ENCODE assay signal across 12 mouse cellular contexts in the genomic region with DNA sequence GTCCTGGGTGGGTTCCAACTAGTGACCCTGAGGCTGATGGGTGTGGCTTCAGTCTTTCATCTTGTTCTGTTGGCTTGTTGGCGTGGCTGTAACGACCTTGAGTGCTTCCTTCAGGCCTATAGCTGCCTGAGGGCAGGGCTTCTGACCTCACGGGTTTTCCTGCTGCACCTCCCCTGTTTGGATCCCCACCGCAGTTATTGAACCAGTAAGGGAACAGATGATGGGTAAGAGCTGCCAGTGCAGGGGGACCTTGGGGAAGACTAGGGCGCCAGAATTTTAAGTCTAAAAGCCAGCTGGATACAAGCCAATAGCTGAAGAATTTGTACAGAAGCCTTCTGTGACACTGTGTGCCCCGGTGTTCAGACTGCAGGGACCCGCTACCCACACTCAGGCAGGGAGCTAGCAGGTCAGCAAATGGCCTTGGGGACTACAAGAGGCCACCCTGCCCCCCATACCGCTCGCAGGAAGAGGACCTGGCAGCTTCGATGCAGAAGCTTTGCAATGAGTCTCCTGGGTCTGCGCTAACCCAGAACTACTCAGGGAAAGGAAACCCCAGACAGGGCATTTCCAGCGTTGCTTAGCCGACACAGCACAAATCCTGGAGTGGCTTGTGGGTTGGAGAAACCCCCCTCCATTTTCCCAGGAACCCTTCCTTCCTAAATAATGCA. TPM values are rescaled to one million over a fixed set of nuclear protein-coding genes. Genes with fewer than 3 reads are reported as not detected.
DNase-seq lines count a peak whose midpoint lies in the region; ATAC-seq lines count a peak whose summit lies in the region.
"Had no signal": no experiment of that assay in that cellular context is flagged by ENCODE, and none has a peak within 500 bp of the region (broad histone marks: within the 10 kb centered on the region; RNA-seq: fewer than 3 reads in every experiment).

No protein-coding gene starts in this region.

- H3K9me3 ChIP-seq in embryonic facial prominence, embryonic 15.5 days (replicated peaks), result no peaks in the 10 kb centered on the region
- H3K9me3 ChIP-seq in midbrain, embryonic 16.5 days (replicated peaks; ENCODE audit: control insufficient read depth, low read length, poor library complexity, severe bottlenecking), result no peaks in the 10 kb centered on the region
- H3K9me3 ChIP-seq: liver, embryonic 15.5 days had no signal

- ATAC-seq in embryonic facial prominence, embryonic 15.5 days (ENCODE audit: insufficient number of reproducible peaks, low FRiP score, low TSS enrichment, low read depth), result 0 out of 2 replicates have a peak, but pooled peaks have one; percentile 18
- ATAC-seq in midbrain, embryonic 16.5 days, result peak; percentile 53; the same call in 1 of the 2 replicates

- DNase-seq in kidney, postnatal 10 days, result peak; percentile 23
- DNase-seq in kidney, adult 8-10 months, result no peak
- DNase-seq in ZHBTc4 (ENCODE audit: low read depth, low spot score), result peak; percentile 79
- no peak for DNase-seq in ovary, postnatal 36 days (ENCODE audit: low spot score)
- no peak for DNase-seq in layer of hippocampus, adult 9-10 months (ENCODE audit: low spot score)
- no peak for DNase-seq in thymus, postnatal 25 days

- H3K27me3 ChIP-seq in embryonic facial prominence, embryonic 15.5 days, result no peaks in the 10 kb centered on the region
- H3K27me3 ChIP-seq in midbrain, embryonic 16.5 days (ENCODE audit: control insufficient read depth, insufficient read depth, low read depth, low read length), result no peaks in the 10 kb centered on the region
- H3K27me3 ChIP-seq: liver, embryonic 15.5 days had no signal

- no peaks in the 10 kb centered on the region for H3K36me3 ChIP-seq in embryonic facial prominence, embryonic 15.5 days
- H3K36me3 ChIP-seq in midbrain, embryonic 16.5 days (ENCODE audit: control insufficient read depth, insufficient read depth, low read length), result no peaks in the 10 kb centered on the region
- H3K36me3 ChIP-seq: liver, embryonic 15.5 days had no signal

- H3K27ac ChIP-seq in embryonic facial prominence, embryonic 15.5 days (replicated peaks), result no peak overlapping the region
- H3K27ac ChIP-seq in midbrain, embryonic 16.5 days (ENCODE audit: low read length), result peak overlapping the region; percentile 60
- H3K27ac ChIP-seq: liver, embryonic 15.5 days had no signal

- 30% methylated on average over 13 of the region's 13 CpGs for WGBS in embryonic facial prominence, embryonic 15.5 days
- WGBS in midbrain, embryonic 16.5 days, result 38% methylated on average over 13 of the region's 13 CpGs

- no peak overlapping the region for H3K9ac ChIP-seq in embryonic facial prominence, embryonic 15.5 days
- H3K9ac ChIP-seq in midbrain, embryonic 16.5 days (ENCODE audit: low read depth, low read length), result no peak overlapping the region
- H3K9ac ChIP-seq: liver, embryonic 15.5 days had no signal

- H3K4me1 ChIP-seq in embryonic facial prominence, embryonic 15.5 days, result peaks cover 28% of the 10 kb centered on the region
- peaks cover 12% of the 10 kb centered on the region for H3K4me1 ChIP-seq in midbrain, embryonic 16.5 days (ENCODE audit: control insufficient read depth, insufficient read depth, low read length)
- H3K4me1 ChIP-seq: liver, embryonic 15.5 days had no signal

- H3K4me2 ChIP-seq in embryonic facial prominence, embryonic 15.5 days (replicated peaks), result no peak overlapping the region
- peak overlapping the region; percentile 14; the same call in 1 of the 2 replicates for H3K4me2 ChIP-seq in midbrain, embryonic 16.5 days (ENCODE audit: low read length)
- H3K4me2 ChIP-seq: liver, embryonic 15.5 days had no signal

- no peak overlapping the region for H3K4me3 ChIP-seq in embryonic facial prominence, embryonic 15.5 days (replicated peaks)
- no peak overlapping the region for H3K4me3 ChIP-seq in midbrain, embryonic 16.5 days (ENCODE audit: low read depth, low read length)
- H3K4me3 ChIP-seq: liver, embryonic 15.5 days; myocyte had no signal

RNA-seq across cellular contexts. Expression of a gene that starts 33.4 kb away (rescaled TPM):
- not detected in 2 replicates for polyA plus RNA-seq in embryonic facial prominence, embryonic 15.5 days (2015; fragmentation: Nextera tagmentation; extraction: Ambion mirVana)
- not detected in 2 replicates for polyA plus RNA-seq in midbrain, embryonic 16.5 days (2015; fragmentation: Nextera tagmentation; extraction: Ambion mirVana)
- polyA plus RNA-seq: large intestine, adult 2 months; liver, embryonic 15.5 days; myocyte; spleen, adult 2 months had no signal

RNA-seq across cellular contexts. Expression of a gene that starts 47.0 kb away (rescaled TPM):
- polyA plus RNA-seq in embryonic facial prominence, embryonic 15.5 days (2015; fragmentation: Nextera tagmentation; extraction: Ambion mirVana), result not detected in 2 replicates
- not detected in 2 replicates for polyA plus RNA-seq in midbrain, embryonic 16.5 days (2015; fragmentation: Nextera tagmentation; extraction: Ambion mirVana)
- polyA plus RNA-seq: large intestine, adult 2 months; liver, embryonic 15.5 days; myocyte; spleen, adult 2 months had no signal

Comparison
In these comparisons a context has a peak if more than half of its experiments do, and no peak if none do; other contexts are left out.
1. DNase-seq: peak in kidney, postnatal 10 days (single experiment) and ZHBTc4 (single experiment); none in kidney, adult 8-10 months (0 of 2), ovary, postnatal 36 days (single experiment), layer of hippocampus, adult 9-10 months (single experiment) and thymus, postnatal 25 days (single experiment).